Mouse (Mus musculus) hindbrain, embryonic 12.5 days (tissue): Measurements from ENCODE around the gene Tchp. TPM values are rescaled to one million over a fixed set of nuclear protein-coding genes. Genes with fewer than 3 reads are reported as not detected.

Source experiments
- ATAC-seq: fragments of 200-750 bp; cut with Nextera tagmentation; 2 replicates; pipeline ENCODE4 v1.8.0; 2017; ENCODE audit warnings: moderate TSS enrichment; ENCODE audit not compliant: low FRiP score
- H3K27ac ChIP-seq: fragments of 300-500 bp; sonication (generic); 2 replicates; pipeline ENCODE4 v1.5.1; 2016; ENCODE audit warnings: mild to moderate bottlenecking
- H3K27me3 ChIP-seq: fragments of 300-500 bp; sonication (generic); 2 replicates; pipeline ENCODE4 v1.6.1; 2016; ENCODE audit warnings: mild to moderate bottlenecking
- H3K36me3 ChIP-seq: fragments of 300-500 bp; sonication (generic); 2 replicates; pipeline ENCODE4 v1.6.1; 2016; ENCODE audit warnings: mild to moderate bottlenecking
- H3K4me1 ChIP-seq: fragments of 300-500 bp; sonication (generic); 2 replicates; pipeline ENCODE4 v1.6.1; 2016
- H3K4me2 ChIP-seq: fragments of 300-500 bp; sonication (generic); replicated peaks from 2 replicates; pipeline ENCODE4 v1.6.1; 2016; ENCODE audit warnings: mild to moderate bottlenecking
- H3K4me3 ChIP-seq: fragments of 300-500 bp; sonication (generic); 2 replicates; pipeline ENCODE4 v1.5.1; 2016; ENCODE audit warnings: mild to moderate bottlenecking
- H3K9ac ChIP-seq: fragments of 300-500 bp; sonication (generic); 2 replicates; pipeline ENCODE4 v1.6.1; 2016; ENCODE audit warnings: mild to moderate bottlenecking, moderate library complexity
- H3K9me3 ChIP-seq: fragments of 300-500 bp; sonication (generic); replicated peaks from 2 replicates; pipeline ENCODE4 v1.6.1; 2016; ENCODE audit warnings: mild to moderate bottlenecking
- WGBS: fragments of 180-500 bp; shearing (Covaris S2); methylation state at CpG from one replicate; pipeline ENCODE4 v1.1.7; 2016; 5-methylcytosine and 5-hydroxymethylcytosine counted together
- microRNA-seq: library from miRNA; unstranded; fragments of <30 nt; microRNA quantifications from one replicate; pipeline ENCODE4, GENCODE M21; 2017
- polyA plus RNA-seq: library from polyadenylated mRNA; unstranded; fragments of >200 nt; fragmentation: Nextera tagmentation; extraction: Ambion mirVana; gene quantifications from 2 replicates; pipeline ENCODE4 v1.2.1, GENCODE M21; 2016

Tchp gene
- polyA plus RNA-seq, 1 experiment from 2014 or later: 21.1 TPM

DNA sequence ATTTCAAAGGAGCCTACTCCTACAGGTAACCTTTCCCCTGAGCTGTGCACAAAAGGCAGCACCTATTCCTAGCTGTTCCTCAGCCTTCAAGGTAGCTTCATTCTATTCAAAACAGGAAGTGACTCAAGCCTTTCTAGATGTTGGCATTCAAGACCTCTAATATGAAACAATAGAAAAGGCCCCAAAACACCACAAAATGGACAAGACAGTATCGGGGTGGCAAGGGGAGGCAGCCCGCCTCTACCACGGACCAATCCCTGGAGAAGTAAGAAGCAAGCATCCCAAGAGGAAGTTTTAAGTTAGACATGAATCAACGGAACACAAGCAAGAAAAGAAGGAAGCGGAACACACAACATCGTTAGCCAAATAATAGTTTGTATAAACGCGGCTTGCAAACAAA, 64.2 kb downstream of the Tchp start:
- no peak overlapping the region for H3K27ac ChIP-seq
- no peaks in the 10 kb centered on the region for H3K36me3 ChIP-seq
- 80% methylated on average over 8 of the region's 8 CpGs for WGBS
- peak overlapping the region; percentile 94; the same call in 1 of the 2 replicates for H3K9ac ChIP-seq
- no peak for ATAC-seq
- H3K9me3 ChIP-seq: no peaks in the 10 kb centered on the region
- peaks cover 31% of the 10 kb centered on the region for H3K4me1 ChIP-seq
- peak overlapping the region; percentile 95 for H3K4me3 ChIP-seq
- H3K4me2 ChIP-seq: peak overlapping the region; percentile 80
- H3K27me3 ChIP-seq: no peaks in the 10 kb centered on the region

Small RNAs within 50 kb of the gene (microRNA-seq; reads per million reads assigned to microRNA genes)
- not detected for gene Mir7028

Other genes starting within 250 kb of the Tchp start
- gene Fam222a, start 139.7 kb upstream of the Tchp start, polyA plus RNA-seq: 9.4 and 9.9 TPM in 2 replicates
- 1.3 and 1.5 TPM in 2 replicates for gene Trpv4, start 49.3 kb upstream of the Tchp start, polyA plus RNA-seq
- gene Gltp, start 16.8 kb upstream of the Tchp start, polyA plus RNA-seq: 60.5 and 63.3 TPM in 2 replicates
- gene Ankrd13a, start 66.9 kb downstream of the Tchp start, polyA plus RNA-seq: 80.2 and 81.9 TPM in 2 replicates
- 47.2 and 57.1 TPM in 2 replicates for gene Git2, start 67.8 kb downstream of the Tchp start, polyA plus RNA-seq
- 165 TPM in 2 replicates for gene 1500011B03Rik, start 115.7 kb downstream of the Tchp start, polyA plus RNA-seq
- gene 4930519G04Rik, start 145.9 kb downstream of the Tchp start, polyA plus RNA-seq: not detected in 2 replicates
- 0.56 and 0.76 TPM in 2 replicates for gene Gm9936, start 150.9 kb downstream of the Tchp start, polyA plus RNA-seq
- 2.0 and 3.0 TPM in 2 replicates for gene Oasl2, start 189.2 kb downstream of the Tchp start, polyA plus RNA-seq
- gene Oasl1, start 215.5 kb downstream of the Tchp start, polyA plus RNA-seq: 0.13 and 0.17 TPM in 2 replicates
- gene 2210016L21Rik, start 234.4 kb downstream of the Tchp start, polyA plus RNA-seq: 66.7 and 72.0 TPM in 2 replicates